Mouse (Mus musculus) liver, postnatal 0 days (tissue): Measurements from ENCODE around the gene Olfr901. TPM values are rescaled to one million over a fixed set of nuclear protein-coding genes. Genes with fewer than 3 reads are reported as not detected.

ENCODE experiments used
- ATAC-seq: fragments of 200-750 bp; cut with Nextera tagmentation; 2 replicates; pipeline ENCODE4 v1.8.0; 2017; ENCODE audit warnings: mild to moderate bottlenecking, moderate library complexity
- DNase-seq: peaks from one replicate; pipeline ENCODE4 v3.0.0-alpha.2; 2016
- H3K27ac ChIP-seq: fragments of 300-500 bp; sonication (generic); 2 replicates; pipeline ENCODE4 v1.5.1; 2014; ENCODE audit warnings: antibody characterized with exemption, moderate library complexity, mild to moderate bottlenecking, low read depth
- H3K27me3 ChIP-seq: fragments of 300-500 bp; sonication (generic); 2 replicates; pipeline ENCODE4 v1.6.1; 2014; ENCODE audit warnings: low read length, control low read depth, mixed read lengths; ENCODE audit not compliant: insufficient read depth
- H3K36me3 ChIP-seq: fragments of 300-500 bp; sonication (generic); replicated peaks from 2 replicates; pipeline ENCODE4 v1.6.1; 2014; ENCODE audit warnings: mild to moderate bottlenecking, control low read depth, low read length, moderate library complexity, mixed read lengths; ENCODE audit not compliant: insufficient read depth
- H3K4me1 ChIP-seq: fragments of 300-500 bp; sonication (generic); 2 replicates; pipeline ENCODE4 v1.6.1; 2014; ENCODE audit warnings: antibody characterized with exemption, mild to moderate bottlenecking, control low read depth; ENCODE audit not compliant: insufficient read depth
- H3K4me2 ChIP-seq: fragments of 300-500 bp; sonication (generic); 2 replicates; pipeline ENCODE4 v1.6.1; 2014; ENCODE audit warnings: low read depth, mild to moderate bottlenecking, low read length, moderate library complexity, mixed read lengths
- H3K4me3 ChIP-seq: fragments of 300-500 bp; sonication (generic); 2 replicates; pipeline ENCODE4 v1.5.1; 2014; ENCODE audit warnings: low read depth, low read length
- H3K9ac ChIP-seq: fragments of 300-500 bp; sonication (generic); replicated peaks from 2 replicates; pipeline ENCODE4 v1.6.1; 2014; ENCODE audit warnings: mild to moderate bottlenecking, moderate library complexity
- H3K9me3 ChIP-seq: fragments of 300-500 bp; sonication (generic); 2 replicates; pipeline ENCODE4 v1.6.1; 2016; ENCODE audit warnings: mild to moderate bottlenecking, control low read depth, low read length, mixed read lengths
- CTCF ChIP-seq: sonication (generic); IDR thresholded peaks from 2 replicates; pipeline ENCODE4 v1.5.1; 2016; ENCODE audit warnings: antibody characterized with exemption, low read depth
- EP300 ChIP-seq: IDR thresholded peaks from 2 replicates; pipeline ENCODE4 v1.6.1; 2016; ENCODE audit warnings: antibody characterized with exemption, low read depth, mild to moderate bottlenecking
- polyA plus RNA-seq: library from polyadenylated mRNA; unstranded; fragments of >200 nt; fragmentation: Nextera tagmentation; extraction: Ambion mirVana; gene quantifications from 2 replicates; pipeline ENCODE4 v1.2.1, GENCODE M21; 2015

Olfr901 gene
- polyA plus RNA-seq, 1 experiment from 2014 or later = not detected

DNA sequence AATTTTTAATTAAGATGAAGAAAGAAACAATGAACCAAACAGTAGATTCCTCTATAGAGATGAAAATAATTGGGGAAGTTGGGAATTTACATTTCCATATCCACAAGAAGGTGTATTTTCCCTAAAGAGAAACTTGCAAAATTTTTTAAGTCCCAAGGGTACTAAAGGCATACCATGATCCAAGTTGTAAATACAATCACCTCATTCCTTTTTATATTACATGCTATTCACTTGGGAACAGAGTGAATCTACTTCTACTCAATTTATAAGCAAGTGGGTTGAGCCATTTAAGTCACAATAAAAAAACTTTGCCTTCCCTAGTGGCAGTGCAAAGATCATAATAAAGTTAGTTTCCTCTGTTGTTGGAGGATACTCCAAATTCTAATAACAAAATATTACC, 33.6 kb downstream of the Olfr901 start, which contains the start of gene Olfr904:
Gene Olfr904, plus strand, starts transcription at position 301 of the 400 bp plus-strand sequence.
- no peaks in the 10 kb centered on the region for H3K9me3 ChIP-seq
- TF ChIP-seq EP300 (no peak), CTCF (no peak)
- H3K36me3 ChIP-seq = no peaks in the 10 kb centered on the region
- no peak within 1 kb of the TSS for H3K4me2 ChIP-seq
- DNase-seq (no peak), ATAC-seq (no peak)
- H3K9ac ChIP-seq = no peak within 1 kb of the TSS
- H3K27me3 ChIP-seq = no peaks in the 10 kb centered on the region
- H3K4me1 ChIP-seq = no peaks in the 10 kb centered on the region
- no peak within 1 kb of the TSS for H3K4me3 ChIP-seq
- H3K27ac ChIP-seq = no peak within 1 kb of the TSS

DNA sequence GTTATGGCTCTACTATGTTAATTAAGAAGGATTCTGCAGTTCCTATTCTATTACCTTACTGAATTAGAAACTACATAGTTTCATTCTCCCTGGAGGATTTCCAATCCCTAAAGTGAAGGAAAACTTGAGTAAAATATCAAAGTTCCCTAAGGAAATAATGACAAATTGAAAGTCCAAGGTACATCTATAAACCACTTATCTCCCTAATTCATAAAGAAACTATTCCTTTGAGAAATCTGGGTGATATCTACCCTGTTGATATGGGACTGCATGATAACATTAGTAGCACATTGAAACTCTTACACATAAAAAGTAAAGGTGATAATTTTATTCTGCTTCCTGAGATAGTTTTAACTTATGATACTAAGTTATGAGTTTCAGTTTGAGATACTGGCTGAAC, 41.6 kb downstream of the Olfr901 start, which contains the start of gene Olfr905:
Gene Olfr905, plus strand, starts transcription at position 301 of the 400 bp plus-strand sequence.
- no peaks in the 10 kb centered on the region for H3K36me3 ChIP-seq
- no peaks in the 10 kb centered on the region for H3K9me3 ChIP-seq
- no peaks in the 10 kb centered on the region for H3K27me3 ChIP-seq
- H3K4me3 ChIP-seq = no peak within 1 kb of the TSS
- no peak within 1 kb of the TSS for H3K27ac ChIP-seq
- H3K4me2 ChIP-seq = no peak within 1 kb of the TSS
- no peak within 1 kb of the TSS for H3K9ac ChIP-seq
- DNase-seq = no peak
- no peaks in the 10 kb centered on the region for H3K4me1 ChIP-seq
- ATAC-seq = no peak
- TF ChIP-seq EP300 = no peak
- TF ChIP-seq CTCF = no peak

Other genes with a start within 250 kb of the Olfr901 start
- gene Olfr891, start 248.6 kb upstream of the Olfr901 start, polyA plus RNA-seq = not detected in 2 replicates
- not detected in 2 replicates for gene Olfr893, start 221.1 kb upstream of the Olfr901 start, polyA plus RNA-seq
- gene Olfr894, start 211.4 kb upstream of the Olfr901 start, polyA plus RNA-seq = not detected in 2 replicates
- gene Olfr143, start 176.7 kb upstream of the Olfr901 start, polyA plus RNA-seq = not detected in 2 replicates
- not detected in 2 replicates for gene Olfr895, start 161.6 kb upstream of the Olfr901 start, polyA plus RNA-seq
- not detected in 2 replicates for gene Olfr896-ps1, start 138.3 kb upstream of the Olfr901 start, polyA plus RNA-seq
- not detected in 2 replicates for gene Olfr25, start 100.4 kb upstream of the Olfr901 start, polyA plus RNA-seq
- not detected in 2 replicates for gene Olfr898, start 81.0 kb upstream of the Olfr901 start, polyA plus RNA-seq
- gene Olfr250, start 62.6 kb upstream of the Olfr901 start, polyA plus RNA-seq = not detected in 2 replicates
- not detected in 2 replicates for gene Olfr251, start 52.4 kb upstream of the Olfr901 start, polyA plus RNA-seq
- gene Olfr147, start 27.8 kb upstream of the Olfr901 start, polyA plus RNA-seq = not detected in 2 replicates
- gene Olfr902, start 18.2 kb downstream of the Olfr901 start, polyA plus RNA-seq = not detected in 2 replicates
- gene Olfr904, start 33.7 kb downstream of the Olfr901 start, polyA plus RNA-seq = not detected in 2 replicates
- gene Olfr905, start 41.7 kb downstream of the Olfr901 start, polyA plus RNA-seq = not detected in 2 replicates
- not detected in 2 replicates for gene Olfr906, start 57.6 kb downstream of the Olfr901 start, polyA plus RNA-seq
- not detected in 2 replicates for gene Olfr907, start 66.3 kb downstream of the Olfr901 start, polyA plus RNA-seq
- gene Olfr911-ps1, start 92.1 kb downstream of the Olfr901 start, polyA plus RNA-seq = not detected in 2 replicates
- not detected in 2 replicates for gene Olfr910, start 108.4 kb downstream of the Olfr901 start, polyA plus RNA-seq
- gene Olfr912, start 150.7 kb downstream of the Olfr901 start, polyA plus RNA-seq = not detected in 2 replicates
- not detected in 2 replicates for gene Olfr913, start 163.3 kb downstream of the Olfr901 start, polyA plus RNA-seq
- gene Olfr914, start 175.6 kb downstream of the Olfr901 start, polyA plus RNA-seq = not detected in 2 replicates
- not detected in 2 replicates for gene Olfr916, start 230.4 kb downstream of the Olfr901 start, polyA plus RNA-seq
- not detected in 2 replicates for gene Olfr917, start 236.4 kb downstream of the Olfr901 start, polyA plus RNA-seq
- gene Olfr918, start 245.1 kb downstream of the Olfr901 start, polyA plus RNA-seq = not detected in 2 replicates